Mouse (Mus musculus) adrenal gland, postnatal 25 days (tissue): Measurements from ENCODE around the gene Gm4133. TPM values are rescaled to one million over a fixed set of nuclear protein-coding genes. Genes with fewer than 3 reads are reported as not detected.
"Not testable (repeated sequence)": the region's sequence is repeated elsewhere in the genome, so short reads cannot be mapped to it uniquely, and the experiment has no call there.

Experiments
- DNase-seq: peaks from one replicate; pipeline ENCODE4 v3.0.0; 2021; ENCODE audit warnings: mixed read lengths
- long read RNA-seq: library from polyadenylated mRNA; stranded (forward); transcript quantifications from one replicate; pipeline ENCODE4 v2.0.0, GENCODE M21; 2021
- total RNA-seq: library from RNA; stranded (reverse); gene quantifications from 2 replicates; pipeline ENCODE4 v1.2.3, GENCODE M21; 2021

The Gm4133 gene
- not detected in 2 replicates for total RNA-seq
- long read RNA-seq = 0 reads

DNA sequence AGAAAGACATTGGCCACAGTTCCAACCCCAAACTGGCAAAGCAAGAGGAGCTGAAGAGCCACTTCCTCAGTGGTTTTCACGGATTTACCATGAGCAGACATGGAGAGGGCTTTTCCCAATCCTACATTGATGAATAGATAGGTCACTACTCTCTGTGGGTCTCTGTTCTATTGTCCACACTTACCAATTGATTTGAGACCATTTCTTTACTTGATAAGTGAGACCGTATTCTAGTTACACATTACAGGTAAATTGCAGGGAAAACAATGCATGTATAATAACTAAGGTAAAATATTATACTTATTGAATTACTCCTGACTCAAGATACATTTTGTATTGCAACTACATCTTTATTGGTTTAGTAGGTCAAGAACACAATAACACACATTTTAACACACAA is at the start of gene Gm4133:
Gene Gm4133, minus strand, starts transcription at position 101 of the 400 bp plus-strand sequence.
- DNase-seq = not testable (repeated sequence)

DNA sequence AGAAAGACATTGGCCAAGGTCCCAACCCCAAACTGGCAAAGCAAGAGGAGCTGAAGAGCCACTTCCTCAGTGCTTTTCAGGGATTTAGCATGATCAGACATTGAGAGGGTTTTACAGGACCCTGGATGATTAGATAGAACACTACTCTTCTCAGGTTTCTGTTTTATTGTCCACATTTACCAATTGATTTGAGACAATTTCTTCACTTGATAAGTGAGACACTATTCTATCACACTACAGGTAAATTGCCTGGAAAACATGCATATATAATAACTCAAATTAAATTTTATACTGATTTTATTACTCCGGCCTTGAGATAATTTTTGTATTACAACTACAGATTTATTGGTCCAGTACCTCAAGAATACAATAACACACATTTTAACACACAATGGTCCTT is 41.4 kb upstream of the Gm4133 start, which contains the start of gene Gm5728:
Gene Gm5728, minus strand, starts transcription at position 101 of the 400 bp plus-strand sequence.
- DNase-seq = not testable (repeated sequence)

Other genes with a start within 250 kb of the Gm4133 start
- not detected in 2 replicates for gene Vmn1r91, start 234.4 kb downstream of the Gm4133 start, total RNA-seq
- gene Gm16442, start 211.5 kb downstream of the Gm4133 start, total RNA-seq = not detected in 2 replicates
- gene Vmn1r93, start 195.0 kb downstream of the Gm4133 start, total RNA-seq = not detected in 2 replicates
- gene Vmn1r94, start 165.7 kb downstream of the Gm4133 start, total RNA-seq = not detected in 2 replicates
- not detected in 2 replicates for gene Vmn1r95, start 140.4 kb downstream of the Gm4133 start, total RNA-seq
- gene Gm6164, start 128.5 kb downstream of the Gm4133 start, total RNA-seq = not detected in 2 replicates
- gene Gm4498, start 100.2 kb downstream of the Gm4133 start, total RNA-seq = not detected in 2 replicates
- not detected in 2 replicates for gene Gm5890, start 71.2 kb downstream of the Gm4133 start, total RNA-seq
- not detected in 2 replicates for gene Gm5728, start 41.3 kb upstream of the Gm4133 start, total RNA-seq
- not detected in 2 replicates for gene Vmn1r100, start 83.9 kb upstream of the Gm4133 start, total RNA-seq
- gene Vmn1r101, start 108.5 kb upstream of the Gm4133 start, total RNA-seq = not detected in 2 replicates
- not detected in 2 replicates for gene Gm10670, start 140.9 kb upstream of the Gm4133 start, total RNA-seq
- gene Vmn1r103, start 176.5 kb upstream of the Gm4133 start, total RNA-seq = not detected in 2 replicates
- not detected in 2 replicates for gene Vmn1r104, start 199.8 kb upstream of the Gm4133 start, total RNA-seq
- gene Gm5726, start 211.7 kb upstream of the Gm4133 start, total RNA-seq = not detected in 2 replicates
- gene Gm4141, start 242.2 kb upstream of the Gm4133 start, total RNA-seq = not detected in 2 replicates